Mouse (Mus musculus) intestine, embryonic 15.5 days (tissue): Measurements from ENCODE around the gene Tcf25. TPM values are rescaled to one million over a fixed set of nuclear protein-coding genes. Genes with fewer than 3 reads are reported as not detected.
A peak's percentile ranks its signal among the peaks of the same experiment; 100 is the strongest.

ENCODE experiments used
- ATAC-seq: fragments of 200-750 bp; cut with Nextera tagmentation; 2 replicates; pipeline ENCODE4 v1.8.0; 2017; ENCODE audit warnings: moderate TSS enrichment, moderate library complexity
- H3K27ac ChIP-seq: fragments of 300-500 bp; sonication (generic); 2 replicates; pipeline ENCODE4 v1.5.1; 2015; ENCODE audit warnings: mild to moderate bottlenecking, inconsistent platforms
- H3K27me3 ChIP-seq: fragments of 300-500 bp; sonication (generic); replicated peaks from 2 replicates; pipeline ENCODE4 v1.6.1; 2015; ENCODE audit warnings: inconsistent platforms
- H3K36me3 ChIP-seq: fragments of 300-500 bp; sonication (generic); 2 replicates; pipeline ENCODE4 v1.6.1; 2015; ENCODE audit warnings: inconsistent platforms
- H3K4me1 ChIP-seq: fragments of 300-500 bp; sonication (generic); replicated peaks from 2 replicates; pipeline ENCODE4 v1.6.1; 2015; ENCODE audit warnings: inconsistent platforms
- H3K4me2 ChIP-seq: fragments of 300-500 bp; sonication (generic); replicated peaks from 2 replicates; pipeline ENCODE4 v1.6.1; 2015; ENCODE audit warnings: mild to moderate bottlenecking, inconsistent platforms
- H3K4me3 ChIP-seq: fragments of 300-500 bp; sonication (generic); replicated peaks from 2 replicates; pipeline ENCODE4 v1.5.1; 2015; ENCODE audit warnings: inconsistent platforms
- H3K9ac ChIP-seq: fragments of 300-500 bp; sonication (generic); 2 replicates; pipeline ENCODE4 v1.6.1; 2015; ENCODE audit warnings: inconsistent platforms
- H3K9me3 ChIP-seq: fragments of 300-500 bp; sonication (generic); 2 replicates; pipeline ENCODE4 v1.6.1; 2016; ENCODE audit warnings: inconsistent platforms
- WGBS: fragments of 180-500 bp; shearing (Covaris S2); methylation state at CpG from one replicate; pipeline ENCODE4 v1.1.7; 2015; 5-methylcytosine and 5-hydroxymethylcytosine counted together
- polyA plus RNA-seq: library from polyadenylated mRNA; unstranded; fragments of >200 nt; fragmentation: Nextera tagmentation; extraction: Ambion mirVana; gene quantifications from 2 replicates; pipeline ENCODE4 v1.2.1, GENCODE M21; 2015

Tcf25 gene
- polyA plus RNA-seq, 1 experiment from 2014 or later, result 170 TPM

DNA sequence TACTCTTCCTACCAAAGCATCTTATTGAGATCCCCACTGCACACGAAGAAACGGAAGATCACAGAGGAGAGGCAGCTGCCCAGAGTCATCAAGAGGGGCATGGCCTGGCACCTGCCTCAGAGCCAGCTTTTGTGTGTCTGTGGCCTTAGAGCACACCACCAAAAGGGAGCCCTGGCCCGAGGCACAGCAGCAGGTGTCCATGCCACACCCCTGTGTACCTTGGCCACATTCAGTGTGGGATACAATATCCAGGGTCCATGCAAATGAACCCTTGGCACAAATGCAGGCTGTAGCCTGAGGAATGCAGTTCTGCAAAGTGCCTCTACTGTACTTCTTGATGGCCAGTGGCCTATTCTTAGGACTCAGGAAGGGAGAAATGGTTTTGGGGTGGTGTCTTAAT, 36.1 kb upstream of the Tcf25 start:
- H3K9ac ChIP-seq, result no peak overlapping the region
- no peak overlapping the region for H3K27ac ChIP-seq
- H3K4me1 ChIP-seq, result peaks cover 17% of the 10 kb centered on the region
- H3K27me3 ChIP-seq, result 0 out of 2 replicates have a peak, but pooled peaks cover 10% of the 10 kb centered on the region
- no peaks in the 10 kb centered on the region for H3K36me3 ChIP-seq
- ATAC-seq, result no peak
- no peaks in the 10 kb centered on the region for H3K9me3 ChIP-seq
- no peak overlapping the region for H3K4me3 ChIP-seq
- H3K4me2 ChIP-seq, result no peak overlapping the region
- WGBS, result 82% methylated on average over 3 of the region's 3 CpGs

GRCm38 (mm10) chr8:123340071-123340470, 33.5 kb upstream of the Tcf25 start:
- WGBS, result 92% methylated on average over 4 of the region's 4 CpGs
- H3K9me3 ChIP-seq, result no peaks in the 10 kb centered on the region

GRCm38 (mm10) chr8:123341040-123342015, 32.2 kb upstream of the Tcf25 start:
- H3K9me3 ChIP-seq, result no peaks in the 10 kb centered on the region
- ATAC-seq, result peak; percentile 71
- H3K27ac ChIP-seq, result peak overlapping the region; percentile 54
- H3K4me3 ChIP-seq, result no peak overlapping the region
- 68% methylated on average over 27 of the region's 27 CpGs for WGBS
- H3K9ac ChIP-seq, result no peak overlapping the region
- H3K36me3 ChIP-seq, result no peaks in the 10 kb centered on the region
- H3K4me1 ChIP-seq, result 0 out of 2 replicates have a peak, but pooled peaks cover 6% of the 10 kb centered on the region
- H3K27me3 ChIP-seq, result no peaks in the 10 kb centered on the region
- peak overlapping the region; percentile 17; the same call in 1 of the 2 replicates for H3K4me2 ChIP-seq

More at GRCm38 (mm10) chr8:123340071-123340470, 33.5 kb upstream of the Tcf25 start:
- Histone ChIP-seq H3K27me3 (no peaks in the 10 kb centered on the region), H3K4me3 (no peak overlapping the region), H3K4me1 (0 out of 2 replicates have a peak, but pooled peaks cover 6% of the 10 kb centered on the region), H3K4me2 (no peak overlapping the region), H3K9ac (no peak overlapping the region), H3K36me3 (no peaks in the 10 kb centered on the region), H3K27ac (no peak overlapping the region)
- no peak for ATAC-seq

GRCm38 (mm10) chr8:123342253-123342652, 31.3 kb upstream of the Tcf25 start:
- Histone ChIP-seq H3K27ac (no peak overlapping the region), H3K4me3 (no peak overlapping the region), H3K9ac (no peak overlapping the region), H3K4me1 (0 out of 2 replicates have a peak, but pooled peaks cover 5% of the 10 kb centered on the region), H3K4me2 (no peak overlapping the region), H3K36me3 (no peaks in the 10 kb centered on the region), H3K27me3 (no peaks in the 10 kb centered on the region), H3K9me3 (no peaks in the 10 kb centered on the region)
- WGBS, result 82% methylated on average over 8 of the region's 8 CpGs
- ATAC-seq, result no peak

DNA sequence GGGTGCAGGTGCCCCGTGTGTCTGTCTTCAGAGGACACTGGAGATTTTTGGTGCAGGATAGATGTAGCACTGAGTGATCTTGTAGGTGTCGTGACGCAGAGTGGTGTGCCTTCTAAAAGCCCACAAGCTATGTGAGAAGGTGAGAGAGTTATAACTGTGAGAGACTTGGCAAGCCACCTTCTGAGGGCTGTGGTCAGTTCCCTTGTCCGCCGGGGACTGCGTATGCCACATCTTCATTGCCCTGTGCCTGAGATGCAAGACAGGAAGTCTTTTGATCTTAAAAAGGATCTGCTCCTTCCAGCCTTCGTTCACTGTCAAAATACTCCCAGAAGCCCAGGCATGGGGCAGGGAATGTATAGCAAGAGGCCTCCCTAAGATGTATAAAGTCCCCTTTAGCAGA, 30.6 kb upstream of the Tcf25 start:
- peaks cover 3% of the 10 kb centered on the region; the same call in 1 of the 2 replicates for H3K4me1 ChIP-seq
- ATAC-seq, result no peak

DNA sequence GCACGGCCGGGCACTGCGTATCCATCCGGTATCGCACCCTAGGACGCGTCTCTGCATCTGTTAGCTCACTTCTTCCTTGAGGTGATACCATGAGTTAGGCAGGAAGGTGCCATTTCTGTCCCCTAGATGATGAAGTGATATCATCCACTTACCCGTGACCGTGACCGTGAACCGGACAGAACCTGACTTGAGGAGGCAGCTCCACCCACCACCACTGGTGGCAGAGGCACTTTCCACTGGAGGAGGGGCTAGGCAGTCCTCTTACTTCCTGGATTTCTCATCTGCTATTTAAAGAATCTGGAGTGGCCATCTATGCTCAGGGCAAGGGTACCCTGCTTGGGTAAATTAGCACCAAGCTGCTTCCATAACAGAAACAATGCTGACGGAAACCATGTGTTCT, 30.1 kb upstream of the Tcf25 start:
- Histone ChIP-seq H3K4me1 (peaks cover 7% of the 10 kb centered on the region; the same call in 1 of the 2 replicates), H3K9ac (no peak overlapping the region), H3K4me2 (no peak overlapping the region), H3K4me3 (no peak overlapping the region), H3K36me3 (no peaks in the 10 kb centered on the region), H3K27ac (no peak overlapping the region), H3K9me3 (no peaks in the 10 kb centered on the region), H3K27me3 (no peaks in the 10 kb centered on the region)
- no peak for ATAC-seq
- WGBS, result 84% methylated on average over 12 of the region's 12 CpGs

More for the DNA sequence above, 30.6 kb upstream of the Tcf25 start:
- Histone ChIP-seq H3K9me3 (no peaks in the 10 kb centered on the region), H3K27me3 (no peaks in the 10 kb centered on the region), H3K4me3 (no peak overlapping the region), H3K9ac (no peak overlapping the region), H3K36me3 (no peaks in the 10 kb centered on the region), H3K4me2 (no peak overlapping the region), H3K27ac (no peak overlapping the region)
- 73% methylated on average over 7 of the region's 7 CpGs for WGBS

DNA sequence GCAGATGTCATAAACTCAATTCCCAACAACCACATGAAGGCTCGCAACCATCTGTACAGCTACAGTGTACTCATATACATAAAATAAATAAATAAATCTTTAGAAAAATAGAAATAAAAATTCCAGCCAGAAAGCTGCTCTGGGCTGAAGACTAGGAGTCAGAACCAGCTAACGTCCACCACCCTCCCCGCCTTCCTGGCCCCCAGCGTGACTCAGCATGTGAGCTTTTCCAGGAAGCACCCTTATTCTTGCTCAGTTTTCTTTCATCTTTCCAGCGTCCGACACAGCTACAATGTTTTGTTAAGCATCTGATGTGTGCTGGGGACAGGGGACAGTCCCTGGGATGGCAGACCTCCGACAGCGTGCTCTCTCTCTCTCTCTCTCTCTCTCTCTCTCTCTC, 28.4 kb upstream of the Tcf25 start:
- no peak overlapping the region for H3K27ac ChIP-seq
- no peak overlapping the region for H3K4me3 ChIP-seq
- no peak overlapping the region for H3K4me2 ChIP-seq
- no peak for ATAC-seq
- no peaks in the 10 kb centered on the region for H3K9me3 ChIP-seq
- H3K9ac ChIP-seq, result no peak overlapping the region
- 81% methylated on average over 8 of the region's 8 CpGs for WGBS
- H3K27me3 ChIP-seq, result no peaks in the 10 kb centered on the region
- H3K4me1 ChIP-seq, result peaks cover 7% of the 10 kb centered on the region; the same call in 1 of the 2 replicates
- no peaks in the 10 kb centered on the region for H3K36me3 ChIP-seq

DNA sequence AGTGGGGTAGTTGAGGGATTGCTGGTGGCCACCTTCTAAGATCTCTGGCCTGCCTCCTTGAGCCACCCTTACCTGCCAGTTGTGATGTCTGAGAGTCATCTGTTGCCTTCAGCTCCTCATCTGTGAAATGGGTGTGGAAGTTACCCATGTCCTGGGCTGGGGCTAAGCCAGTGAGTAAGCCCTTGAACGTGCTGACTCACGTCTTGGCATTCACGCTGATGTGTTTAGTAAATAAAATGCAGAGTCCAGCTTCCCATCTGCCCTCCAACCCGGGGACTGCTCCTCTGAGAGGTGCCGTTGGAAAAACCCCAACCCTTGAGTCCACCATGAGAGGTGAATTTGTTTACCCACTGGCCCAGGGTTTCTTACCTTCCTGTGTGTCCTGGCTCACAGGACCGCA, 27.7 kb upstream of the Tcf25 start:
- H3K27ac ChIP-seq, result no peak overlapping the region
- H3K4me1 ChIP-seq, result peaks cover 7% of the 10 kb centered on the region; the same call in 1 of the 2 replicates

GRCm38 (mm10) chr8:123347293-123347692, 26.3 kb upstream of the Tcf25 start:
- H3K9me3 ChIP-seq, result no peaks in the 10 kb centered on the region
- WGBS, result 69% methylated on average over 2 of the region's 2 CpGs
- no peak overlapping the region for H3K27ac ChIP-seq

More for the DNA sequence above, 27.7 kb upstream of the Tcf25 start:
- H3K9me3 ChIP-seq, result no peaks in the 10 kb centered on the region
- no peaks in the 10 kb centered on the region for H3K36me3 ChIP-seq
- no peak for ATAC-seq
- WGBS, result 73% methylated on average over 6 of the region's 6 CpGs
- no peak overlapping the region for H3K4me3 ChIP-seq
- no peaks in the 10 kb centered on the region for H3K27me3 ChIP-seq
- H3K4me2 ChIP-seq, result no peak overlapping the region
- no peak overlapping the region for H3K9ac ChIP-seq

DNA sequence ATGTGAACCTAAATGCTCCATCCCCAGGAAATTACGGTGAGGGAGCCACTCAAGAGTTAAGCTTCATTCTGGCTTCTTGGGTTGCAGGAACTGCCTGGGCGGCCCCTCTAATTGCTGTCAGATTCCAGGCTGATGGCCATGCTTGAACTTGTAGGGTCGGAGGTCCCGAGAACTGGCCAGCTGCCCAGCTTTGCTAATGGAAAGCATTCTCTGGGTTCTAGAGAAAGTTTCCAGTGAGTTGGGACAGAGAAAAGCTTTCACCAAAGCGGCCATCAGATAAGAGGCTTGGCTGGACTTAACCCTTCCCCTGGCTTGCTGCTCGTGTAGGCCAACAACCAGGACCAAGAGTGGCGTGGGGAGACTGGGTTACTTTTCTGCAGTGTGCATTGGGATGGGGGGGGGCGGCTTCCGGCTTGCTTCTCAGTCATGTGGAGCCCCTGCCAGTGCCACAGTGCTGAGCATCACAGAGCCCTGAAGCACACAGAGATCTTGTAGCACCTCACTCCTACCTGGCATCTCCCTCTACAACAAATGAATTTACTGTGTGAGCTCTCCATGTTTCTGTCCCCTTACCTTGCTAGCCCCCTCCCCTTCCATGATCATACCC, 25.2 kb upstream of the Tcf25 start:
- WGBS, result 40% methylated on average over 9 of the region's 9 CpGs
- no peaks in the 10 kb centered on the region for H3K36me3 ChIP-seq
- no peak overlapping the region for H3K27ac ChIP-seq
- H3K4me1 ChIP-seq, result peaks cover 4% of the 10 kb centered on the region; the same call in 1 of the 2 replicates
- no peak overlapping the region for H3K4me3 ChIP-seq
- no peak overlapping the region for H3K9ac ChIP-seq
- H3K27me3 ChIP-seq, result no peaks in the 10 kb centered on the region
- ATAC-seq, result peak; percentile 43
- no peaks in the 10 kb centered on the region for H3K9me3 ChIP-seq
- H3K4me2 ChIP-seq, result no peak overlapping the region

More at GRCm38 (mm10) chr8:123347293-123347692, 26.3 kb upstream of the Tcf25 start:
- Histone ChIP-seq H3K36me3 (no peaks in the 10 kb centered on the region), H3K4me2 (no peak overlapping the region), H3K4me1 (peaks cover 4% of the 10 kb centered on the region; the same call in 1 of the 2 replicates), H3K9ac (no peak overlapping the region), H3K27me3 (no peaks in the 10 kb centered on the region), H3K4me3 (no peak overlapping the region)
- ATAC-seq, result no peak

DNA sequence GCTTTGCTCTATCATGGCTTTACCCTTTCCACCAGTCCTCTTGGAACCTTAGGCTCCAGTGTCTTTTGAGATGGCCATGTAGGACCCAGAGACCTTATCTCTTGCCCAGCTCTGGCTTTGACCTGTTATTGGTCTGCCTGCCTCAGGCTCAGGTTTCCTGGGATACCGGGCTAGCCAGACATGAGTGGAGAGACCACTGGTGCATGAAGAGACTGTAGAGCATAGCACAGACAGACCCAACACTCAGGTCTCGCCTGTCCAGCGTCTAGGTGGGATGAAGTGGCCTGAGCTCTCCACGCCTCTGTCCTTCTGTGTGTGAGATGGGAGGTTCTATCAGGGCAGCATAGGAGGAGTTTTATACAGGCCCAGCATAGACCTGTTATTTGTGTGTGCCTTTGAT, 24.5 kb upstream of the Tcf25 start:
- Histone ChIP-seq H3K27ac (no peak overlapping the region), H3K4me3 (no peak overlapping the region), H3K4me1 (peaks cover 4% of the 10 kb centered on the region; the same call in 1 of the 2 replicates), H3K4me2 (no peak overlapping the region), H3K9me3 (no peaks in the 10 kb centered on the region), H3K36me3 (no peaks in the 10 kb centered on the region), H3K9ac (no peak overlapping the region), H3K27me3 (0 out of 2 replicates have a peak, but pooled peaks cover 2% of the 10 kb centered on the region)
- WGBS, result 87% methylated on average over 4 of the region's 4 CpGs
- ATAC-seq, result no peak

GRCm38 (mm10) chr8:123352118-123352517, 21.4 kb upstream of the Tcf25 start:
- H3K27ac ChIP-seq, result no peak overlapping the region
- 78% methylated on average over 12 of the region's 12 CpGs for WGBS
- no peaks in the 10 kb centered on the region for H3K9me3 ChIP-seq
- ATAC-seq, result no peak
- no peak overlapping the region for H3K4me3 ChIP-seq
- no peak overlapping the region for H3K4me2 ChIP-seq
- H3K4me1 ChIP-seq, result peaks cover 4% of the 10 kb centered on the region; the same call in 1 of the 2 replicates
- no peaks in the 10 kb centered on the region for H3K36me3 ChIP-seq
- H3K9ac ChIP-seq, result no peak overlapping the region
- 0 out of 2 replicates have a peak, but pooled peaks cover 4% of the 10 kb centered on the region for H3K27me3 ChIP-seq
